Mouse (Mus musculus): ENCODE results near the gene Dph1.

Gene Dph1

DNA sequence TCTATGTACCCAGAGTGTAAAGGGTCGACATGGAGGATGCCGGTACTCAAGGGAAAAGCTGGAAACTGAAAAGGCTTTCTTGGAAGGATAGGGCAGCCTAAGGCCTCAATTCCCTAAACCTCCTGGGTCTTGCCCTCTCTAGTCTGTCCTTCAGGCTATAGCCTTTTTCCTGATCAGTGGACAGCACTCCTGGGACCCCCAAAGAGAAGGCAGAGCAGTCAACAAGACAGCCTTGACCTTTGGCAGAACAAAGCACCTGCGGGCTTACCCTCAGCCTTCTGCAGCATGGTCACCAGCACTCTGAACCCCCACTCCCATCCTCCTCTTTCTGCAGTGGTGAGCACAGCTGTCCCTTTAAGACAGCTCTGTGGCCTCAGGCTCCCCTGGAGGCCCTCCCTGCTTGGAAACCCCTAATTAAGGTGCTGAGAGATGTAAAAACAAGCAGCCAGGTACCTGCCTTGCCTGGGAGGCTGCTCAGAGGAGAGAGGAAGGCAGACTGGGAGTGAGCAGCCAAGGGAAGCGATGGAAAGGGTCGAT, at the start of gene Dph1:
TSS of gene Dph1 (minus strand) at position 337 of the 537 bp plus-strand sequence.
- DNase-seq (ENCODE audit: low spot score in 2 of 2) = no peak

DNA sequence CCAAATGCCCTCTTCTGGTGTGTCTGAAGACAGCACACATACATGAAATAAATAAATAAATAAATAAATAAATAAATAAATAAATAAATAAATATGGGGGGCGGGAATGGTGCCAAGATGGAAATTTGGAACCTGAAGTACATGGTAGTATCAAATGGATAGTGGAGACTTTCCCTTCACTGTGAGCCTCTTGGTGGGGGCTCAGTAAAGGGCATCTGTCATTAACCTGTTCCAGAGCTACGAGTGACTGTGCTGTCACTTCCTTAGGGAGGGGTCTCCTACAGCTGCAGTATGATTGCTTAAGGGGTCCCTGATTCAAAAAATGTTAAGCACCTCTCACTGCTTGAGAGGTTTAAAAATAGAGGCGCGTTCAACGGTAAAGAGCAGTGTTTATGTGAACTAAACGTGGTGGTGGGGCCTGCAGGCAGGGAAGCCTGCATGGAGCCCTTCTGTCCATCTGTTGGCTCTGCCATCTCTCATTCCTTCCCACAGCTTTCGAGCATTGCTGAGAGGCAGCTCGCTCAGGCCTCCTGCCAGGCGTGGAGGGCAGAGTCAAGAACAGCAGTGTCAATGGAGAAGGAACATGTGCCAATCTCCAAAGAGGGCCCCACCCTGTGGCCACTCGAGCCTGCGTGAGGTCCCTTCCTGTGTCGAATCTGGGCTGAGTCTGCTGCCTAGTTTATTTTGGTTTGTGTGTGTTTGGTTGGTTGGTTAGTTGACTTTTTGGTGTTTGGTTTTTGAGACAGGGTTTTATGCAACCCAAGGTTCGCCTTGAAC, 49.3 kb upstream of the Dph1 start:
- peak in 1 of 2 experiments; percentile 45 for DNase-seq (ENCODE audit: low spot score in 2 of 2)

DNA sequence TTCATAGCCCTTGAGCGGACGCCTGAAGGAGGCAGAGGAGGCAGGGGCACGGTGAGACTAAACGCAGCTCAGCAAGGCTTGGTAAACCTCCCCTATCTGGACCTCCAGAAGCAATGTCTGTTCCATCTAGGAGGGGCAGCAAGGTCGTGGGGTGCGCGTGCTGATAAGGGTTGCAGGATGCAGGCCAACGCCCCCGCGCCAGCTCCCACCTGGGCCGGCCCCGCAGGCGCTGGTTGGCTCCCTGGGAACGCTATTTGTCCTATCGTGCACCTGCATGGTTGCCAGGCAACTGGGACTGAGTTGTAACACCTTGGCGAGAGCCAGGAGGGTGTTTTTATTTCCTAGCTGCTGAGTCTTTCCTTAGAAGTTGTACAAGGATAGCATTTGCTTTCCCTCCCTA, 43.7 kb upstream of the Dph1 start:
- peak; percentile 22 to 71 for DNase-seq (ENCODE audit: low spot score in 2 of 2)

DNA sequence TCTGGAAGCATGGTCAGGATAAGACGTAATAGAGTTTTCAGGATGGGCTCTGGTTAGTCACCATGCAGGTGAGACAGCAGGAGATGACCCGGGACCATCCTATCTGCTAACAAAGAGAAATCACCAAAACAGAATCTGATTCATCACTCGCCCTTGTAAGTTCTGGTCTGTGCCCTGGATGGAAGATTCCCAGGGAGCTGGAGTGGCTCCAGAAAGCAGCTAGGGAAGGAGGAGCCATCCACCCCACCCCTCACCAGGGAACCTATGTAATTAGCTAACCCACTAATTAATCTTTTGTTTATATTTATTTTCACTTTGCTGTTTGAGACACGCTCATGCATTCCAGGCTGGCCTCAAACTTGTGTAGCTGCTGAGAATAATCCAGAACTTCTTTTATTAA, 41.4 kb upstream of the Dph1 start:
- no peak for DNase-seq (ENCODE audit: low spot score in 2 of 2)

DNA sequence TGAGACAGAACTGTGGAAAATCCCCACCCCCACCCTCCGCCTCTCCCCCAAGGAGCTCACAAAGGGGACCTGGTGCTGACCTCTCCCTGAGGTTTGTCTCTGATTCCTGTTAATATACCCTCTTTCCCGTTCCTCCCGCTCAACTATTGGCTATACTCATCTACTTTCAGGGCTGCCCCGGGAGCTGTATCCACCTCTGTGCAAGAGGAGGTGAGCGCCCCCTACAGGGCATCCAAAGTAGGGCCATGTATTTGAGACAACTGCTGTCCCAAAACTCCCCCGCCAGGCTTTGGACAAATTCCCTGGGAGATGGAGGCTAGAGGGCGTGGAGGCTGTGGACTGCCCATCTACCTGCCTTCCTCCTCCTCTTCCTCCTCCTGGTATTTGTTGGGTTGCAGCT, 40.7 kb upstream of the Dph1 start:
- DNase-seq (ENCODE audit: low spot score in 2 of 2) = peak in 1 of 2 experiments; percentile 73

DNA sequence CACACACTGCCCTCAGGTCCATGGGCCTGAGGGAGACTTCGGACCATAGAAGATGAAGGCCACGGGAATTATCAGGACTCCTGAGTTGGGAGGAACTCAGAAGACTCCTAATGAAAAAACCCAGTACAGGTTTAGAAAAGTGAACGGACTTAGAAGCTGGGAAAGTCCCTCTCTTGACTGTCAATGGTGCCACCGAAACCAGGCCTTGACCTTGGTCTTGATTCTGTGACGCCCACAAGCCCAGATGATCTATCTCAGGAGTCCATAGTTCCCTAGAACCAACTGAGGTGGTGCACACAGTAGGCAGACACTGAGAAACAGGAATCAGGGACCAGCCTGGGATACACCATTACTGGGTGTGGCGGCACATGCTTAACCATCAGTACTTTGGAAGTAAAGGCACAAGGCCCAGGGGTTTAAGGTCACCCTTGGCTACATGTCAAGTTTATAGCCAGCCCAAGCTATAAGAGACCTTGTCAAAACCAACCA, 39.3 kb upstream of the Dph1 start:
- DNase-seq (ENCODE audit: low spot score in 2 of 2) = no peak

DNA sequence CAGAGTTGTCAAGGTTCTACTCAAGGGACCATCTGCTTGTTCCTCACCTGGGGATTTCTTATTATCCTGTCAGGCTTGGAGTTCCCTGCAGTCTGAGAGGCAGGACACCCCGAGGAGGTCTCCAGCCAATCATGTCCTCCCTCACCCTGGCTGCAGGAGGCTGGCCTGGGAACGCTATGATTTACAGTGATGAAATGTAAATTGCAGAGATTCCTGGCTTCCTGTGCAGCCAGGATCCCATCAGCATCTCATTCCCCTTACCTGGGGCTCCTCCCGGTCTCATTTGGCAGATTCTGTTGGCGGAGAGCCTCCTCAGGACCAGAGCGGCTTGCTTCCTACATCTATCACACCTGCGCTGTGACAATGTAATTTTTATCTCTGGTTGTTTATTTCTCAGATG, 38.2 kb upstream of the Dph1 start:
- no peak for DNase-seq (ENCODE audit: low spot score in 2 of 2)

DNA sequence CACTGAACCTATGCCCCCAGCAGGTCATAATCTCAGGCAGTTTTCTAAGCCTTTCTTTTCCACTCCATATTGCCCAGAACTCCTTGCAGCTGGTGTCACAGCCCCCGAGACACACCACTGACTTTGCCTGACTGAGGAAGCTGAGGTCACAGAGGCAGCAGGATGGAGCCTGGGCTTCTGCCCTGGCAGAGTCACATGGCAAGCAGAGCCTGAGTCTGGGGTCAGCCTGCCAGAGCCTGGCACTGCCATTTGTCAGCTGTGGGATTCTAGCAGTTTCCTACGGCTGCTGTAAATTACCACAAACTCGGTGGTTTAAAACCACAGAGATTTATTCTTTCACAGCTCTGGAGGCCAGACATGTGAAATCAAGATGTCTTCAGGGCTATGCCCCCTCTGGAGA, 36.6 kb upstream of the Dph1 start:
- DNase-seq (ENCODE audit: low spot score in 2 of 2) = no peak

DNA sequence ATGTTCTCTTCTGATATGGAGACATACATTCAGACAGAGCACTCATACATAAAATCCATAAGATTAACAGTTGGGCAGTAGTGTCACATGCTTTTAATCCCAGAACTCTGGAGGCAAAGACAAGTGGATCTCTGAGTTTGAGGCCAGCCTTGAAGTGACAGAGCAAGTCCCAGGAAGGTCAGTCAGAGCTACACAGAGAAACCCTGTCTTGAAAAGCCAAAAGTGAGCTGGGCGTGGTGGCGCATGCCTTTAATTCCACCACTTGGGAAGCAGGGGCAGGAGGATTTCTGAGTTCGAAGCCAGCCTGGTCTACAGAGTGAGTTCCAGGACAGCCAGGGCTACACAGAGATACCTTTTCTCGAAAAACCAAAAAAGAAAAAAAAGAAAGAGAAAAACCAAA, 33.8 kb upstream of the Dph1 start:
- no peak for DNase-seq (ENCODE audit: low spot score in 2 of 2)

DNA sequence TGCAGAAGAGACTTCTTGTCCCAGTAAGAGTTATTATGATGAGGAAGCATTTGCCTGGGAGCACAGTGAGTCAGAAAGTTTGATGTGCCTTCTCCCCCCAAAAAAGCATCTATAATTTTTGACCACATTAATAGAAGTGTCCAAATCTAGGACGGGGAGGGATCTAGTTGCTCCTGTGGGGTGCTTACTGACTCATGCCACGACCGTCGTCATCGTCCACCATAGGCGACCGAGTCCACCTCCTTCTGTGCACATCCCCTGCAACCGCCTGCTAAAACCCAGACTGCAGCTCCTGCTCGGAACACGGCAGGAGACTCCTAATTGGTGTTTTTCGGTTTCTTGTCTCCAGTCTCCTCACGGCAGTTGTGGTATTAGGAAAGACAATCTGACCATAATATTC, 33.0 kb upstream of the Dph1 start:
- DNase-seq (ENCODE audit: low spot score in 2 of 2) = no peak

DNA sequence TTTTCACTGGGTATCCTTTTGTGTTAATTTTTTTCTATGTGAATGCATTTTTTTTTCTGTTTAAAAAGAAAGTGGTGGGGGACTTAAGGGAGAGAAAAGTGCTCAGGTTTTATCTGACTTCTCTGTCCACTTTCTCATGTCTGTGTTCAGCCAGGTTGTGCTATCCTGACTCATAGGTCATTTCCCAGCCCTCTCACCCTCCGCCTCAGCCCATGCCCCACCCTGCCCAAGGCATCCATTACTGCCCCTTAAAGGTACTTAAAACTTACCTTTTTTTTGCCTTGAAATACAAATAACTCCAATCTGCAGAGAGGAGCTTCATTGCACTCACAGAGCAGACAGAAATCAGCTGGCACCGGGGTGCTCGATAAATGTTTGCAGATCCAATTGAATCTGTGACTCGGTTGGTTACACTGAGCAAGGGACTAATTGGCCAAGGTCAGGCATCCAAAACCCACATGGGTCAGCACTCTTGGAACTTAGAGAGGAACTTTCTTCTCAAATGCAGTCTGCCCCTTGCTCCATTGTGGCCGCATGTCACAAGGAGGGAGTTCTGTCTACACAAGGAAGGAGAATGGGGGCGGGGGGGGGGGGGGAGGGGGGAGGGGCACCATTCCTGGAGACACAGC, 29.6 kb upstream of the Dph1 start:
- DNase-seq (ENCODE audit: low spot score in 2 of 2) = no peak

DNA sequence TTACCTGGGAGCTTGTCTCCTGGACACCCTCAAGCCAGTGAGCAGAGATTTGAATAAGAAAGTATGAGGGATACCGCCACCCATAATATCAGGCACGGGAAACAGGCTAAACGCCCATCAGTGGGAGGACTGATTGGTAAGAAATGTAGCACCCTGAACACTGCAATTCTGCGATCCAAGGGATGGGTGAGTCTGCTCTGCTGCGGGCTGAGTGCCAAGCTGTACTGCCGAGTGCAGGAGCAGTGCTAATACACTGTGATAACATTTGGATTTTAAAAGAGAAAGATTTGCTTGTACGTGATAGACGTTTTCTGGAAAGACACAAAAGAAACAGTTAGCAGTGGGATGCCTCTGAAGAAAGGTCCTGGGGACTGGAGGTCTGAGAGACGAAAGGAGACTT, 29.1 kb upstream of the Dph1 start:
- DNase-seq (ENCODE audit: low spot score in 2 of 2) = no peak

DNA sequence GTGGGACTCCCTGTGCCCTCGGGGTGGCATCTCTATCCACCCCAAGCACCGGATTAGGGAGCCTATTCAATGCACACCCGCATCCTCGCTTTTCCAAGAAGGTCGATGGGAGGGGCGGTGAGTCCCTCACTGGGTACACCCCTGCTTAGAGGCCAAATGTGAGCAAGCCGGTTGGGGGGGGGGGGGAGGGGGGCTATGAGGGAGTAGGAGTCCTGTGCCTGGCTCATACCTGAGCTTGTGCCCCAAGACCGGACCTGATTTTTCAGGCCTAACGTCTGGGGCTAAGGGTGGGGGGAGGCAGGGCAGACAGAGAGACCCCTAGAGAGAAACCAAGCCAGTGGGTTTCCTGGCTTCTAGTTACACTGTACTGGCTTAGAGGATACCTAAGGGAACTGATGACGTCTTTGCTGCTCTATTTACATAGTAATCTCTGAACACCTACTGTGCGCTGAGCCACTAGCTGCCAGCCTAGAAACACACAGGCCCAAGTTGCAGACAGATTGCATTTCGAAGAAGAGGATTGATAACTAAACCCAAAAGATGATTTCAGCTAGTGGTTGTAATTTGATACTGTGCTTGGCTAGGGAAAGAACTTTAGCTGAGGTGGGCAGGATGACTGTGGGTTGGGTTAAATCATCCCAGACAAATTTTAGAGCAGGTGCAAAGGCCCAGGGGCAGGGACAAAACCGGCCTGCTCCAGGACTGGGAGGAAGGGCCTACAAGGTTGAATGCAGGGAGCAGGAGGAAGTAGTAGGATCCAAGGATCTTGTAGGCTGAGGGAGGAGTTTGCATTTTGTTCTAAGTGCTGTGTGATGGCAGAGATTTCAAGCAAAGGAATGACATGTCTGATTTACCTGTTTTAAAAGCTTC, 23.3 kb upstream of the Dph1 start:
- no peak for DNase-seq (ENCODE audit: low spot score in 2 of 2)

DNA sequence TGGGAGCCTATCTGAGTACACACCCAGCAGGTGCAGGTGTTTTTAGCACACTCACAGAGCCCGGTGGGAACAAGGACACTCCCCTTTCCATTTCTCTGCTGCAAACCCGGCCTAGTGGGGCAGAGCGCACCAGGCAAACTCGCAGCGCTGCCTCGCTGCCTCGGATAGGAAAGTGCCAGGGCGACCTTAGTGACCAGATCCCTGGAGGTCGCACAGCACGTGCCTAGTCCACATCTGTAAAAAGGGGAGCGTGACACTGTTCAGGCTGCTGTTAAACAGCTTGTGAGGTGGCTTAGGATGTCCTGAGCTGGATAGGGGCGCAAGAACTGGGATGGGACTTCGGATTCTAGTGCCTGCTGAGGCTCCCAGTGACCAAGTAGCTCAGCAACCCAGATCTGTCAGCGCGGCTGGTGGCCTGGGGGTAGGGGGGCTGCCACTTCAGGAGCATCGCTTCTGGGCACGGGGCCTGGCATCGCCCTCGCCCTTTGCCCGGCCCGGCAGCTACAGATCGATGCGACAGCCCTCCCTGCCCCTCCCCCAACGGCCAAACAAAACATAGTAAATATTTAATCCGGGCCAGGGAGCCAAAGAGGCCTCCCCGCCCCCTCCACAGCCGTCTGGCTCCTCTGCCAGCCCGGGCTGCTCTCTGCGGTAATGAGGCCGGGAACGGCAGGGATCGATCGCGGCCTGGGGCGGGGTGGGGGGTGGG, 22.5 kb upstream of the Dph1 start:
- no peak for DNase-seq (ENCODE audit: low spot score in 2 of 2)

DNA sequence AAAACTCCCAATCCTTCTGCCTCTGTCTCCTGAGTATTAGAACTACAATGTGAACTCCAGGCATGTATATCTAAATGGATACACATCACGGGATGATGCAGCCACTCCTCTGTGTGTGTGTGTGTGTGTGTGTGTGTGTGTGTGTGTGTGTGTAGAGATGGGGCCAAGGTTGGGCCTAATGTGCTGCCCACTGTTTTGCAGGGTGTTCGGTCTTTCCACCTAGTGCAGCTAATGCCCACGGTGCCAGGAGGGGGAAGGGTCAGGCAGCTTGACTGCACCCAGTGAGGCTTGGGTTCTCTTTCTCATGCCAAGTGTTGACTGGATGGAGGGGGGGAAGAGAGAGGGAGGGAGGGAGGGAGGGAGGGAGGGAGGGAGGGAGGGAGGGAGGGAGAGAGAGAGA, 21.8 kb upstream of the Dph1 start:
- no peak for DNase-seq (ENCODE audit: low spot score in 2 of 2)

DNA sequence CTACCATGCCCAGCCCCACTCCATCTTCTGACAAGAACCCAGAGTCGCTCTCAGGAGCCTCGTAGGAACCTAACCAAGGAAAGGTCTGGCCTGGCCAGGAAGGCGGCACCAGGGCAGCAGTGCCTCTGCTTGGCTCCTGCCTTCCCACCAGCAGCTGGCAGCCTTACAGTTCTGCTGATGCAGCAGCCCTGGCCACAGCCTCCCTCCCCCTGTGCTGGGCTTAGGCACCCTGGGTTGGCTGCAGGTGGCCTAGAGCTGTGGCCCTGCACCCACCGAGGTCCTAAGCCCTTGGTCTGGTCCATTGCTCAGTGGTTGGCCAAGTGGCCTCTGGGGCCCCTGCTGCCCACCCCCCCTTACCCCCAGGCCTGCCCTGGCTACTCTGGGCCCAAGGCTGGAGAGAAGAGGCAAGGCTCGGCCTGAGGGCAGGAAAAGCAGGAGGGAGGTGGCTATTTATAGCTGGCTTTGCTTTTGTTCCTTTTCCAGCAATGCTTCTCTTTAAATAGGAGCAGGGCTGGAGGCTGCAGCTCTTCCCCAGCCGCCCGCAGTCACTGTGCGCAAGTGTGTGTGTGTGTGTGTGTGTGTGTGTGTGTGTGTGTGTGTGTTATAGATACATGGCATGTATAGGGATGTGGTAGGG, 21.1 kb upstream of the Dph1 start:
- no peak for DNase-seq (ENCODE audit: low spot score in 2 of 2)

DNA sequence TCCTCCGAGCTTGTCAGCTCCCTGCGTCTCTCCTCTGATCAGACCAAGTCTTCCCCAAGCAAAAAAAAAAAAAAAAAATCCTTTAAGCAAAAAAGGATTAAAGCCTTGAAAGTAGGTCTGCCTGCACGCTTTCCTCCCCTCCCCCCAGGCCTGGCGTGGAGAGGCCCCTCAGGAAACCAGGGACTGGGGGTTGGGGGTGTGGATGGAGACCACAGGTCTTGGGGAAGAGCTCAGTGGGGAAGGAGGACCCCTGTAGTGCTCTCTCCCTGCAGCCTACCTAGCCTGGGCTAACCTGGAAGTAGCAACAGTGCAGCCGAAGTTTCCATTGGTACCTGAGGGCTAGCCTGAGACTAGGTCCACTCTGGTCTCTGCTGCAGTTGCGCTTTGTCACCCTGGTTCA, 19.7 kb upstream of the Dph1 start:
- DNase-seq (ENCODE audit: low spot score in 2 of 2) = no peak

DNA sequence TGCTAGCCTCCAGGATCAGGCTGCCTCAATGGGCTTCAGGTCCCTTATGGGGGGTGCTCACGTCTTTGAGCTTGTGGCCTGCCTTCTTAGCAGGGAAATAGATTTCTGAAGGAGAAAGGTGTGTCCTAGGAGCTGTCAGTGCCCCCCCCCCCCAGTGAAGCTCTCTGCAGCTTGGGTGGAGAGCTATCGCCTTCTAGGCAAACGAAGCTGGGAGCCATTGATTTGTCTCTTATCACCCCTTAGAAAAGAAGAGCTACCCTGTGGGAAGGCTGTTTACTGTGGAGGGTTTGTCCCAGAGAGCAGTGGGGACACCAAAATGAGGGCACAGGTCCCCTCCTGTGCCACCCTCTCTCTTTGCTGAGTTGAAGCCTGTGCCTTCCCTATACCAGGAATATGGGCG, 19.1 kb upstream of the Dph1 start:
- DNase-seq (ENCODE audit: low spot score in 2 of 2) = no peak

DNA sequence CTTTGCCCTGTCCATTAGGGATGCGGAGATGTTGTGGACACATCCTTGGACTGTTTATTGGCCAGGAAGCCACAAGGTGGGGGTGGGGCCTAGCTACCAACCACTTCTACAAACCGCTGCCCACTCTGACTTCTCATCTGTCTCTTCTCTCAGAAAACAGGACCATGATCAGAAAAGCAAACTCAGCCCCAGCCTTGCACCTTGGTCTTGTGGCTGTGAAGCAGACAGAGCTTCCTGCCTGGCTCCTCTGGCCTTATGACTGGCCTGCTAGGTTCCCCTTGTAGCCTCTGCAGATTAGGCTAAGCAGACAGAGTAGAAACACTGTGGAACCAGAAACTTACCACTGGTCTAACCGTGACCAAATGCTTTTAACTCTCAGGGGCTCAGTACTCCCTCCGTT, 18.3 kb upstream of the Dph1 start:
- DNase-seq (ENCODE audit: low spot score in 2 of 2) = no peak

DNA sequence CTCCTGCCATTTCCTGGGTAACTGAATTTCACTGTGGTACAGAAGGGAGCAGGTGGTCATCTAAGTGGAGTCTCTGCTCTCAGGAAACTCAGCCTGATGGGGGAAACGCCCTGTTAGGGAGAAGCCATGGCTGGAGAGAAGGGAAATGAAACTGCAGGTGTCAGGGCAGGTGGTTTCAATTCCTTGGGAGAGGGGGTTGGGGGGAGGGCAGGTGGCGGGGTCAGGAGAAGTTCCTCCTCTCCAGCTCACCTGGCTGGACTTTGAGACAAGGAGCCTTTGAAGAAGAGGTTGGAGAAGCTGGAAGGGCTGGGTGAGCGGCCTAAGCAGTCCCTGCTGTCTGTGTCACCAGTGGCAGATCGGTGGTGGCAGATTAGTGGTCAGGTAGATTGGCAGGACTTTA, 15.3 kb upstream of the Dph1 start:
- no peak for DNase-seq (ENCODE audit: low spot score in 2 of 2)

DNA sequence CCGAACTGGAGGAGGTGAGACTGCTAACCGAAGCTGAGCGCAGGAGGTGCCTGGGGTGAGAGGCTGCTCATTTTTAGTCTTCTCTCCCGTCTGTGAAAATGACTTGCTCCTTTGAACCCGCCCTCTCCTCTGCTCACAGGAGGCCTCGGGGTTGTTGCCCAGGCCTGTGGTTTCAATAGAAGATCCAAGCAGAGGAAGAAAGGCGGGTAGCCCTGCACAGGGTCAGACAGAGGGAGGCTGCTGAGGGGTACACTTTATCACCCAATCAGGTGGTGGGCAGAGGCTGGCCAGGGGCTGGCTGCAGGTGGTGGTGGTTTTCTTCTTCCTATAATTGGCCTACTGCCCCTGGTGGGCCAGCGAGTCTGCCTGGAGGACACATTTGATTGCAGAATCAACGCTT, 13.4 kb upstream of the Dph1 start:
- DNase-seq (ENCODE audit: low spot score in 2 of 2) = no peak
